20 mouse cellular contexts compared by ENCODE assay signal in genomic region chr5:125727436-125727835, GRCm38 (mm10).
A peak's percentile ranks its signal among the peaks of the same experiment; 100 is the strongest.
DNase-seq lines count a peak whose midpoint lies in the region; TF ChIP-seq lines count a peak whose summit lies in the region.
"Had no signal": no experiment of that assay in that cellular context is flagged by ENCODE, and none has a peak within 500 bp of the region (broad histone marks: within the 10 kb centered on the region; RNA-seq: fewer than 3 reads in every experiment).

No protein-coding gene starts in this region.

- H3K4me3 ChIP-seq in left cerebral cortex, adult 2 months, result no peak overlapping the region
- no peak overlapping the region for H3K4me3 ChIP-seq in ES-Bruce4 (ENCODE audit: low read depth, low read length)
- H3K4me3 ChIP-seq: embryonic facial prominence, embryonic 10.5 days; erythroblast, embryonic 14.5 days; forebrain, embryonic 10.5 days; heart, adult 2 months; heart, embryonic 15.5 days had no signal

- intact Hi-C loops in left cerebral cortex, adult 2 months (cut with DNase I), result no loop called here
- intact Hi-C loops in left cerebral cortex, postnatal 25 days (cut with DNase I), result no loop called here

- TF ChIP-seq POLR2A in ES-Bruce4 (IDR thresholded peaks at IDR 0.05; ENCODE audit: insufficient read depth, low read length), result no peak

- H3K27me3 ChIP-seq in ES-Bruce4 (ENCODE audit: control insufficient read depth, insufficient read depth, low read length, poor library complexity, severe bottlenecking), result no peaks in the 10 kb centered on the region
- H3K27me3 ChIP-seq: heart, embryonic 15.5 days had no signal

- no peak for TF ChIP-seq EP300 in ES-Bruce4 (IDR thresholded peaks at IDR 0.05; ENCODE audit: insufficient read depth, low read depth, low read length)

- peak; percentile 34 for TF ChIP-seq CTCF in left cerebral cortex, adult 2 months (IDR thresholded peaks at IDR 0.05)
- TF ChIP-seq CTCF in ES-Bruce4 (IDR thresholded peaks at IDR 0.05; ENCODE audit: low read depth, low read length), result peak; percentile 16

- H3K4me1 ChIP-seq in ES-Bruce4 (ENCODE audit: control insufficient read depth, insufficient read depth, low read length), result no peaks in the 10 kb centered on the region
- H3K4me1 ChIP-seq: embryonic facial prominence, embryonic 10.5 days; forebrain, embryonic 10.5 days; heart, embryonic 15.5 days had no signal

- H3K9ac ChIP-seq in ES-Bruce4 (ENCODE audit: low read depth, poor library complexity, severe bottlenecking), result no peak overlapping the region
- H3K9ac ChIP-seq: heart, embryonic 15.5 days; hindbrain, embryonic 14.5 days had no signal

- no peak for DNase-seq in left cerebral cortex, adult 2 months (ENCODE audit: extremely low spot score in 1 of 2, low spot score in 2 of 2)
- no peak for DNase-seq in left cerebral cortex, adult 9 months (ENCODE audit: low spot score in 2 of 2)
- DNase-seq in R1 (ENCODE audit: low read depth, low spot score), result peak; percentile 14
- DNase-seq in testis, postnatal 10 days (ENCODE audit: low spot score), result peak; percentile 52
- DNase-seq in adrenal gland, adult 8-10 months, result no peak
- DNase-seq in left cerebral cortex, postnatal 25 days (ENCODE audit: low spot score in 2 of 2), result no peak
- DNase-seq: adrenal gland, adult 2 months; adrenal gland, postnatal 36 days; cerebellum, adult 11-12 months; cerebellum, adult 9-10 months; cerebellum, postnatal 25 days; gastrocnemius, postnatal 14 days; heart, adult 2 months; heart, postnatal 14 days had no signal

- H3K9me3 ChIP-seq in ES-Bruce4 (replicated peaks; ENCODE audit: control insufficient read depth, insufficient read depth, low read length, poor library complexity, severe bottlenecking), result 0 out of 2 replicates have a peak, but pooled peaks cover 2% of the 10 kb centered on the region

- no peaks in the 10 kb centered on the region for H3K36me3 ChIP-seq in ES-Bruce4 (ENCODE audit: control insufficient read depth, insufficient read depth, low read length, poor library complexity, severe bottlenecking)
- H3K36me3 ChIP-seq: embryonic facial prominence, embryonic 10.5 days; forebrain, embryonic 10.5 days; heart, embryonic 15.5 days had no signal

- no peak overlapping the region; the same call in 1 of the 2 replicates for H3K27ac ChIP-seq in left cerebral cortex, adult 2 months
- H3K27ac ChIP-seq in ES-Bruce4 (ENCODE audit: insufficient read depth, low read length), result no peak overlapping the region
- H3K27ac ChIP-seq: embryonic facial prominence, embryonic 10.5 days; forebrain, embryonic 10.5 days; heart, adult 2 months; heart, embryonic 15.5 days; hindbrain, embryonic 14.5 days had no signal

Comparison
In these comparisons a context has a peak if more than half of its experiments do, and no peak if none do; other contexts are left out.
1. DNase-seq: peak in R1 (single experiment) and testis, postnatal 10 days (single experiment); none in left cerebral cortex, adult 2 months (0 of 2), left cerebral cortex, adult 9 months (0 of 2), adrenal gland, adult 8-10 months (single experiment) and left cerebral cortex, postnatal 25 days (0 of 2).